Mouse (Mus musculus): ENCODE data around the gene Pccb.

Gene Pccb

GRCm38 (mm10) chr9:101042249-101042648 lies 7.6 kb upstream of the Pccb start:
- DNase-seq, result no peak

DNA sequence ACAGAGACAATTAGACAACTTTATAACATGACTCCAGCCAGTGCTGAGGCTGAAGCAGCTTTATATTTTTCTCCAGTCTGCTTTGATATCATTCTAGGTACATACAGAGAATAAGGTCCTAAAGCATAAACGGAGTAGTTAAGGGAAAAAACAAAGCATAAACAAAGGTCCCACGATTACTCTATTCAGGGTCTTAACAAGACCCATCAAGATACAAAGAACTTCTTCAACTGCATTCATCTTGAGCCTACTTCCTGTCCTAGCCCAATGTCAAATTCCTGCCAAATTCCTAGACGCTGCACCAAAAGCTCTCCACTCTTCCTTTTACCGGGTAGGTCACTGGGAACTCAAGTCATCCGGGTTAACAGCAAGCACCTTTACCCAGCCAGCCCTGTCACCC lies 6.8 kb upstream of the Pccb start:
- no peak for DNase-seq

DNA sequence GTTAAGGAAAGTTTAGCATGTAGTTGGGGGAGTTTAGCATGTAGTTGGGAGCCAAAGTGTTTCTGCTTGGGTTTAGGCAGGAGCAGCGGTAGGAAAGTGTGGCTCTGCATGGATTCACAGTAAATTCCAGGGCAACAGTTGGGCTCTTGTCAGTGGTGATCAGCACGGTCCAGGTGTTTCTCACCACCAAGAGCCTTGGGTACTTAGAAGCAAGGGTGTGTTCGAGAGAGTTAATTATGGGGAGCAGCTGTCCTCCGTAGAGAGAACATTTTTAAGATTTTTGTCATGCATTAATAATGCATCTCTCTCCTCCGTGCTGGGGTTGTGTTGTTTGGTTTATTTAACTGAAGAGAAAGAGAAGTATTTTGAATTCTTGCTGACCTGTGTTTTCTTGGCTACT lies 3.9 kb upstream of the Pccb start:
- no peak for DNase-seq

- DNase-seq, result peak; percentile 70 to 80
Observed at GRCm38 (mm10) chr9:101037396-101037795, 2.7 kb upstream of the Pccb start.

DNA sequence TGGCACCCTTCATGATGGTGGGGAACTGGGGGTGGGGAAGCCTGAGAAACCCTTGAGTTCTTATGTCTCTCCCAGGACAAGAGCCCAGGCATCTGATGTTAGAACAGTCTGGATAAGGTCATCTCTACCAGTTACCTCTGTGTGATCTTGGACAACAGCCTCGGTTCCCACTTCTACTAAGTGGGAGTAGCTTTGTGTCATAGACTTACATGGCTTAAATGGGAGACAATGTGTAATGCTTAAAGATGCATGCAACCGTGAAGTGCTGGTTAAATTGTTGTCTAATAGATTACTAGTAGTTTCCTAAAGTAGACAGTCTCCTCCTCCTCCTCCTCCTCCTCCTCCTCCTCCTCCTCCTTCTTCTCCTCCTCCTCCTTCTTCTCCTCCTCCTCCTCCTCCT lies 2.2 kb upstream of the Pccb start:
- peak; percentile 47 to 76 for DNase-seq

- peak; percentile 48 to 85 for DNase-seq
Observed at GRCm38 (mm10) chr9:101035836-101036596, 1.3 kb upstream of the Pccb start.

DNA sequence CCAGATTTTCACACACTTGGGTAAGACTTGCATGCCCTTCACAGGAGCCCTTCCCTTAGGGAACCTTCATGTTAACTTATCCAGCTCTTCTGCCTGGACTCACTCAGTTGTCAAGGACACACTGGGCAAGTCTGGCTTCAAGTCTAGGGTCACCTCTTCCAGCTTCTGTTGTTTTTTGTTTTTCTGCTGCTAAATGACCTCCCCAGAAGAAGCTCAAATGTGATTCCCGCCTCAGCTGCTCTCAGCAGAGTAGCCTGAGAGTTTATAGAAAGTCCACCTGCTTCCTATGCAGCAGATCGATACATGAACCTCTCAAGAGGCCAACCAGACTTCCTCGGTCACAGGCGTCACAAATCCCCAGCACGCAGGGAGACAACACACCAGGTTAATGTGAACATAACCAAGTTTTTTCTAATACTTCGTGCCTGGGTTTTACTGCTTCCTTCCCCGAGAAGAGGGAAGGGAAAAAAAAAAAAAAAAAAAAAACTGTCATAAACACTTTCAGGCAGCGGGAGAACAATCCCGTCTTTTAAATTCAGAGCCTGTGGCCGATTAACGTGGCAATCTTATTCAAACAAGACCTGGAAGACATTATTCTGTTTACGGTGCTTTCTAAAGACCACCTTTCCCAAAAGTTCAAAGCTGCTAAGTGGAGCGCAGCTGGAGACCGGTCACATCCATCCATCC lies 794 bp downstream of the Pccb start:
- DNase-seq, result no peak

DNA sequence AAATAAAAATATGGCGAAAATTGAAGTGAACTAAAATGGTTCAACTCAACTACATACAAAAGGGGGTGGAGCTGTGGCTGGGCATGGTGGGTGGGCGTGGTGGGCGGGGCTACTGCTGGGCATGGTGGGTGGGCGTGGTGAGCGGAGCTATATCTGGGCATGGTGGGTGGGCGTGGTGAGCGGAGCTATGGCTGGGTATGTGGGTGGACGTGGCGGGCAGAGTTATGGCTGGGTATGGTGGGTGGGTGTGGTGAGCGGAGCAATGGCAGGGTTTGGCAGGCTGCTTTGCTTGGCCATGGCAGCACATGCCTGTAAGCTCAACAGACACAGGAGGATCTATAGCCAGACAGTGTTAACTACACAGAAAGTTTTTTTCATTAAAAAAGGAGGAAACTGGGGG lies 15.9 kb downstream of the Pccb start:
- DNase-seq, result no peak

DNA sequence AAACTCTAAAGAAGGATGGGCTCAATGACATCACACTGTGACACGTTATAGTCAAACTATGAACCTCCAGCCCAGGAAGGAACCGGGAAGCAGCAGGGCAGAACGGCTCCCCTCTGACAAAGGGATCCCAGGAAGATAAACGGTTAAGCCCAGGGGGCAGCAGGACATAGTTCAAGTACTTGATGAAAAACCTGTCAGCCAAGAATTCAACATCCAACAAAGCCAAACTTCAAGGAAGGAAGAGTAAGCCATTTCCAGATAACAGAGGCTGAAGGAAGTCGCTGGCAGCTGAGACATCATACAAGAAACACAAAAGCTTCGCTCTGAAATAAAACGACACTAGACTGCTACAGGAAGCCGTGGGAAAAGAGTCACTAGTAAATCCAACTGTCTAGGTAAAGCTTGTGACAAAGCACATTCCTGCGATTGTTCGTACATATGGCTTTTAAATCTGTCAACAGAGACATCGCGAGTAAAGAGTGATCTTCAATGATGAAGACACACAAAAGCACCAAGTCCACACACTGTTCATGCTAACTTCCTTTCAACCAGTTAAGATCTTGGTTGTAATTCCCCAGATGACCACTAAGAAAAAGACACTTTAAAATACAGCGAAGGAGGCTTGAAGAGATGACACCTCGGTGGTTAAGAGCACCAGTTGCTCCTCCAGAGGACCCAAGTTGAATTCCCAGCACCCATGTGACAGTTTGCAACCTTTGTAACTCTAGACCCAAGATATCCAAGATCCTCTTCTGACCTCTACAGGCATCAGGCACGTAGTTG lies 16.8 kb downstream of the Pccb start:
- DNase-seq, result peak; percentile 38 to 64

- DNase-seq, result peak in 1 of 2 experiments; percentile 53
Observed at GRCm38 (mm10) chr9:101015324-101015723, 19.4 kb downstream of the Pccb start.

- no peak for DNase-seq
Observed at GRCm38 (mm10) chr9:101012433-101012832, 22.3 kb downstream of the Pccb start.

GRCm38 (mm10) chr9:101005866-101006265 lies 28.8 kb downstream of the Pccb start:
- DNase-seq, result peak; percentile 44 to 51

GRCm38 (mm10) chr9:101003302-101003701 lies 31.4 kb downstream of the Pccb start:
- no peak for DNase-seq

DNA sequence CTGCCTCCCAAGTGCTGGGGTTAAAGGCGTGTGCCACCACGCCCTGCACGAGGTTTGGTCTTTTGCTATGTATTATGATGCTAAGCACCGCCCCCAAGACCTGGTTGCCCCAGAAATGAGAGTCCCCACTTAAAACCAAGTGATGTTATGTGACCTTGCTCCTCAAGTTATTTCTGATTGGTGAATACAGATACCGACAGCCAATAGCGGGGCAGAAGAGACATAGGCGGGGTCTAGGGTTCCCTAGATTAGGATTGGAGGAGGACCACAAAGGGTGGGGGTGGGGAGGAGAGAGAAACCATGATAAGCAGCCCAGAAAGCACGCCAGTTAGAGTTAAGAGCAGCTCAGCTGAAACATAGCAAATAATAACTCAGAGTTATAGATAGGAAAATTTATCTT lies 31.9 kb downstream of the Pccb start:
- DNase-seq, result no peak

DNA sequence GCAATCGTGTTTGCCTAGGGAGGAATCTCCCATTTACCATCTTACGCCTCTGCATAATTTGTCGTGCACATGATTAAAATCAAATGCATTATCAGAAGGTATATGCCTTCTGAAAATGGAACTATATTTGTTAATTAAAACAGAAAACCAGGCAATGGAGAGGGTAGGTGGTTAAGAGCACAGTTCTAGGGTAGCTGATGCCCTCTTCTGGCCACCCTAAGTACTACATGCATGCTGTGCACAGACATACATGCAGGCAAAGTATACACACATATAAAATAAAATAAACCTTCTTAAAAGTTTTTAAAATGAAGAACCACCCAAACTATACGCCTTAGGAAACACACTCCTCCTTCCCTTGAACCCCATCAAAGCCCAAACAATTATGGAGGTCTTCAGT lies 32.6 kb downstream of the Pccb start:
- peak in 1 of 2 experiments; percentile 56 for DNase-seq

DNA sequence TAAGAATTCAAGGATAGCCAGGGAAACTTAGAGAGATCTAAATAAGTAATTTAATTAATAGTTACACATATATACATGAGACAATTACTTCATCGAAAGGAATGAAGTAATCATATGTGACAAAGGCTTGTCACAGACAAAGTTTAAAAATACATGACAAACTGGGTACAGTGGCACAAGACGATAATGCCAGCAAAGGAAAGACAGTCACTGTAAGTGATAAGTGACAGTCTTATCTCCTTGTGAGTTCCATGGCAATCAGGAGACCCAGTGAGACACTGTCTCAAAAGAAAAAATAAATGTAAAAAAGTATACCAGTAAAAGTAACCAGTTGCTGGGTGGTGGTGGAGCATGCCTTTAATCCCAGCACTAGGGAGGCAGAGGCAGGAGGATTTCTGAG lies 37.6 kb downstream of the Pccb start:
- DNase-seq, result no peak

DNA sequence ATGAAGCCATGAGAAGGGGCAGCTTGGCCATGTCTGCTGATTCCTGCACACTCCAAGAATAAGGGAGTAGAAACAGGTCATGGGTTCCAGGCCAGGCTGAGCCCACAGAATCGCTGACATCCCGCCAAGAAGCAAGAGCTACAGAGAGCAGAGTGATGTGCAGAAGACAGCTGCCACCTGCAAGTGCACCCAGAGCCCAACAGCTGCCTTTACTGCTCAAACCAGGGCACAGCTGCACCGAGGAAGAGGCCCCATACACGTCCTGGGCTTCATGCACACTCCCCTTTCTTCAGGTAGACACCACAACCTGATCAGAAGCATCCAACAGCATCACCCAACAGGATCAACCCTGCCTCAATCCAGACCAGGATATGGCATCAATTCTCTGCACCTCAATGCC lies 40.8 kb downstream of the Pccb start:
- no peak for DNase-seq

DNA sequence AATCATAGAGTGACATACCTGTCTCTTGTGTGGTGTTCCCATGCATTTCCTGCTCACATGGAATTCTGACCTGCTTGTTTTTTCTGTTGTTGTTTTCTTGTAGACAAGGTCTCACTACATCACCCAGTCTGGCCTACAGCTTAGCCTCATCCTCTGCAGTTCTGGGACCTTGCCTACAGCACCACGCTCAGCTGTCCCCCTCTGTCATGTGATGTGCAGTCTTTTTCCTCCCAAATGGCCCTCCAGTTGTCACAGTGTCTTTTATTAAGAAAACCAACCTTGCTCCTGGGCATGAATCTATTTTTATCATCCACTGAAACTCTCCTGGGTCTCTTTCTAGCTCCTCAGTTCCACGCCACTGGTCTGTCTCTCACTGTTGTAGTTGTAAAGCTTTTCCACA lies 42.5 kb downstream of the Pccb start:
- no peak for DNase-seq

- no peak for DNase-seq
Observed at GRCm38 (mm10) chr9:100991321-100991720, 43.4 kb downstream of the Pccb start.

DNA sequence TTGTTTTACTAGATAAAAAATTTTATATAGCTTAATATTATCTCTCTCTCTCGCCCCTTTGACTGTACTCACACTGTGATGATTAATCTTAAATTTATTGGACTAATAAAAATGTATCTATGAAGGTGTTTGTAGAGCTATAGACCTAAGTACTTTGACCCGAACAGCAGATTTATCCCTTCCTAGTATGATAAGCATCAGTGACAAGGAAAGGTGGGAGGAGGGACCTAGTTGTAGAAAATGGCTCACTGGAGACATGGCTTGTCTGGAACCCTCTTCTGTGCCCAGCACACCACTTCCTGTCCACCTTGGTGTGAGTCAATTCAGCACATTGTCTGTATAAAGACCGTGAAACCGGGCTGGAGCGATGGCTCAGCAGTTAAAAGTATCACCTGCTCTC lies 44.1 kb downstream of the Pccb start:
- DNase-seq, result no peak

DNA sequence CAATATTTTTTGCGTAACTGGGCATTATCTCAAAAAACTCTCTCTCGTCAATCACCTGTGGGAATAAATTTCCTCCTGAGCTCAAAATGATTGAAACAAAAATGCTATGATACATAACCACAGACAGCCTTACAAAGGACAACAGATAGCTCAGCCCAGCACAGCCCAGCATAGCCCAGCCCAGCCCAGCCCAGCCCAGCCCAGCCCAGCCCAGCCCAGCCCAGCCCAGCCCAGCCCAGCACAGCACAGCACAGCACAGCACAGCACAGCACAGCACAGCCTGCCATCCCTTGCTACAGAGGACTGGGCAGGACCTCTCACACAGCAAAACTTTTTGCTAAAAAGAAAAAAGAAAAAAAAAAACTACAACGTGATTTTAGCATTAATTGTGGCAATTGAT lies 46.8 kb downstream of the Pccb start:
- no peak for DNase-seq

DNA sequence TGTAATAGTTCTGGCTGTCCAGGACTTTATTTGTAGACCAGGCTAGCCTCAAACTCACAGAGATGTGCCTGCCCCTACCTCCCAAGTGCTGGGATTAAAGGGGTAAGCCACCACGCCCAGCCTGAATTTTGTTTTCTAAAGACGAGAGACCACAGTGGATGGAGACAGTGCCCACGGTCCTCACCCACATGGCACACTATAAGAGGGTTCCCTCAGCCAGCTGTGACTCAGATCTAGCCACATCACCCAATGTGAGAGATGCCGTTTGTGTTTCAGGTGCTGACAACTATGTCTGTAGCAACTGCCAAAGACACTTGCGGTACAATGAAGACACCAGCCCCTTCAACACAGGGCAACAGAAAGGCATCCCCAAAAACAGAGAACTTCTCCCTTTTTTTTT lies 47.7 kb downstream of the Pccb start:
- DNase-seq, result no peak

DNA sequence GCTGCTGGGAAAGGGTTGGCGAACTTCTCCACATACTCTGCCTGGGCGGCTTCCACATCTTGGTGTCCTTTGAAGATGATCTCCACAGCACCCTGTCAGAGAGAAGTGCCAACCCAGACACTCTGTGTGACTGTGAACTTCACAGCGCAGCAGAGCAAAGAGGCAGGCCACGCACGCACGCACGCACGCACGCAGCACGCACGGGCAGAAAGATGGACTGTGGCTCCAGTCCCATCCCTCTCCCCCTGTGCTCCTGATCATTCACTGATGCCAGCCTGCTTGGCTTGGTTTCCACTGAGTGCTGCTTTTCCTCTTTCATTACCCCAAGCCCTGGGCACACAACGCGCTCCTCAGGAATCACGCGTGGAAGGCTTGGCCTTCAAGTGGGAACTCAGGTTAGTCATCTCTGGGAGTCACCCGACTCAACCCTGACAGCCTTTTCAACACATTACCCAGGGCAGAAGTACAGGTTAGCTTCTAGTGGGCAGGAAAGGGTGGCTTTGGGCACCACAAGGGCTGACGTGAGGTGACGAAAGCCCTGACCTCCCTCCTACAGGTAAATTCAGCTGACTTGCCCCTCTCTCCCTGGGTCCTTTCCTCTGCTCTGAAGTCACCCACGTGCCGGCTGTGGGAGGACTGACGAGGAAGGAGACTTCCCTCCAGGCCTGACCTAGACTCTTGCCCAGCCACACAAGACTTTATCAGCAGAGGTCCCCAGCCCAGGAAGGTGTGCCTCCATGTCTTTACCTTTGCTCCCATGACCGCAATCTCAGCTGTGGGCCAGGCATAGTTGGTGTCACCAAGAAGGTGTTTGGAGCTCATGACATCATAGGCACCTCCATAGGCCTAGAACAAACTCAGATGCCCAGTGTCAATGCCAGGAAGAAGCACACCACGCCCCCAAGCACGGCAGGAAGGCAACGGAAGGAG lies 50.1 kb downstream of the Pccb start:
- DNase-seq, result no peak

All from kidney, postnatal 36 days (tissue).